Mouse (Mus musculus): ENCODE results near the gene Irgc1.

DNA sequence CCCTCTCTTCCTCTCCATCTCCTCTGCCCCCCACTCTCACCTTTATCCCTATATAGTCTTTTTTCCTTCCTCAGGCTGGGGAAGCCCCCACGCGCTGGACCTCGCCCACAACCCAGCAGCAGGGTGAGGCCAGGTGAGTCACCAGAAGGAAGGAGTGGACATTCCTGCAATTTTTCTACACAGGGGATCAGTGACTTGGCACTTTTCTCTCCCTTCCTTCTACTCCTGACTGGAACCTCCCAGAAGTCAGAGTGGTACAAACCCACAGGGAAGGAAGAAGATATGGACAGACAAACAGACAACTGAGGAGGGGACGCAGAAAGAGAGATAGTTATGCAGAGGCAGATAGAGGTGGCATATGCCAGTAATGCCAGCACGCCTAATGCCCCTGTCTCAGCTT is 7.3 kb upstream of the Irgc1 start:
- TF ChIP-seq CTCF (IDR thresholded peaks at IDR 0.05; ENCODE audit: low read depth, low read length), result no peak
- TF ChIP-seq POLR2A (IDR thresholded peaks at IDR 0.05; ENCODE audit: borderline replicate concordance, low read depth, low read length), result no peak

Data from bone marrow macrophage, adult 2 months (primary cell).